Mouse (Mus musculus) cerebellum, adult 2 months (tissue): ENCODE results near the gene Rnase4.

ENCODE experiments used
- CTCF ChIP-seq: fragments of 200-500 bp; IDR thresholded peaks from 2 replicates; pipeline ENCODE4 v1.5.1; 2011; ENCODE audit warnings: low read depth, mild to moderate bottlenecking, control low read depth, low read length, moderate library complexity, borderline replicate concordance; ENCODE audit not compliant: insufficient read depth
- POLR2A ChIP-seq: fragments of 200-500 bp; IDR thresholded peaks from 2 replicates; pipeline ENCODE4 v1.6.1; 2011; ENCODE audit warnings: low read length, control low read depth, borderline replicate concordance; ENCODE audit not compliant: insufficient read depth

GRCm38 (mm10) chr14:51087762-51088161 lies 3.1 kb upstream of the Rnase4 start:
- no peak for TF ChIP-seq CTCF
- TF ChIP-seq POLR2A = no peak
